Mouse (Mus musculus) liver, adult 2 months (tissue): ENCODE results near the gene Ldb1. TPM values are rescaled to one million over a fixed set of nuclear protein-coding genes. Genes with fewer than 3 reads are reported as not detected.

ENCODE experiments used
- DNase-seq: peaks from one replicate; pipeline ENCODE4 v3.0.0-alpha.2; 2011; ENCODE audit warnings: low read depth, low spot score; ENCODE audit errors: extremely low read depth
- H3K27ac ChIP-seq: fragments of 200-500 bp; replicated peaks from 2 replicates; pipeline ENCODE4 v1.5.1; 2012; ENCODE audit warnings: low read depth, mild to moderate bottlenecking, control low read depth, inconsistent platforms, low read length; ENCODE audit not compliant: insufficient read depth
- H3K27me3 ChIP-seq: fragments of 200-500 bp; 2 replicates; pipeline ENCODE4 v1.6.1; 2012; ENCODE audit warnings: mild to moderate bottlenecking, moderate library complexity, low read length, inconsistent platforms; ENCODE audit not compliant: control insufficient read depth, insufficient read depth
- H3K36me3 ChIP-seq: fragments of 200-500 bp; 2 replicates; pipeline ENCODE4 v1.6.1; 2012; ENCODE audit warnings: low read length, inconsistent platforms; ENCODE audit not compliant: control insufficient read depth, insufficient read depth
- H3K4me1 ChIP-seq: fragments of 200-500 bp; 2 replicates; pipeline ENCODE4 v1.6.1; 2011; ENCODE audit warnings: low read length; ENCODE audit not compliant: control insufficient read depth, insufficient read depth
- H3K4me3 ChIP-seq: fragments of 200-500 bp; 2 replicates; pipeline ENCODE4 v1.5.1; 2011; ENCODE audit warnings: low read depth, mild to moderate bottlenecking, control low read depth, low read length, moderate library complexity; ENCODE audit not compliant: insufficient read depth
- H3K79me2 ChIP-seq: fragments of 200-500 bp; 2 replicates; pipeline ENCODE4 v1.6.1; 2012; ENCODE audit warnings: inconsistent platforms, mild to moderate bottlenecking, low read length, moderate library complexity; ENCODE audit not compliant: control insufficient read depth, insufficient read depth
- H3K9ac ChIP-seq: fragments of 200-500 bp; 2 replicates; pipeline ENCODE4 v1.6.1; 2012; ENCODE audit warnings: low read depth, mild to moderate bottlenecking, control low read depth, inconsistent platforms, low read length
- CTCF ChIP-seq: fragments of 200-500 bp; IDR thresholded peaks from 2 replicates; pipeline ENCODE4 v1.5.1; 2011; ENCODE audit warnings: low read depth, low read length, control low read depth
- POLR2A ChIP-seq: fragments of 200-500 bp; IDR thresholded peaks from 2 replicates; pipeline ENCODE4 v1.6.1; 2011; ENCODE audit warnings: low read length, control low read depth; ENCODE audit not compliant: insufficient read depth; ENCODE audit errors: extremely low read depth
- WGBS: fragments of 180-500 bp; shearing (Covaris S2); methylation state at CpG from one replicate; pipeline ENCODE4 v1.1.7; 2018; 5-methylcytosine and 5-hydroxymethylcytosine counted together
- polyA plus RNA-seq: library from polyadenylated mRNA; depleted of rRNA; stranded (reverse); fragments of >200 nt; gene quantifications from 2 replicates; pipeline ENCODE4 v1.2.3, GENCODE M21; 2012
- total RNA-seq: library from RNA; depleted of rRNA; stranded (reverse); fragments of >200 nt; gene quantifications from 2 replicates; pipeline ENCODE4 v1.2.3, GENCODE M21; 2014

The Ldb1 gene
- total and polyA plus RNA-seq, 2 experiments = 14.9 to 42.1 TPM

- Histone ChIP-seq H3K4me1 (peaks cover 22% of the 10 kb centered on the region), H3K9ac (no peak overlapping the region), H3K79me2 (peaks cover 19% of the 10 kb centered on the region; the same call in 1 of the 2 replicates), H3K27ac (no peak overlapping the region), H3K4me3 (no peak overlapping the region), H3K36me3 (no peaks in the 10 kb centered on the region), H3K27me3 (no peaks in the 10 kb centered on the region)
- TF ChIP-seq CTCF (no peak), POLR2A (no peak)
- DNase-seq = peak; percentile 46
- WGBS = 44% methylated on average over 7 of the region's 7 CpGs
These were observed 1.6 kb downstream of the Ldb1 start for GRCm38 (mm10) chr19:46043380-46043779.

- TF ChIP-seq POLR2A (no peak), CTCF (no peak)
- Histone ChIP-seq H3K79me2 (peaks cover 22% of the 10 kb centered on the region; the same call in 1 of the 2 replicates), H3K27ac (no peak overlapping the region; the same call in 1 of the 2 replicates), H3K27me3 (no peaks in the 10 kb centered on the region), H3K4me1 (peaks cover 22% of the 10 kb centered on the region), H3K36me3 (no peaks in the 10 kb centered on the region), H3K9ac (peak overlapping the region; percentile 40; the same call in 1 of the 2 replicates), H3K4me3 (peak overlapping the region; percentile 1; the same call in 1 of the 2 replicates)
- DNase-seq = no peak
- WGBS = 16% methylated on average over 6 of the region's 6 CpGs
These were observed 2.5 kb downstream of the Ldb1 start for GRCm38 (mm10) chr19:46042476-46043011.

GRCm38 (mm10) chr19:46041933-46042475 lies 3.0 kb downstream of the Ldb1 start:
- H3K27ac ChIP-seq = no peak overlapping the region
- peaks cover 22% of the 10 kb centered on the region; the same call in 1 of the 2 replicates for H3K79me2 ChIP-seq
- DNase-seq = no peak
- no peak for TF ChIP-seq CTCF
- TF ChIP-seq POLR2A = no peak
- WGBS = 4% methylated on average over 12 of the region's 14 CpGs
- no peaks in the 10 kb centered on the region for H3K36me3 ChIP-seq
- peaks cover 22% of the 10 kb centered on the region for H3K4me1 ChIP-seq
- H3K4me3 ChIP-seq = peak overlapping the region; percentile 1; the same call in 1 of the 2 replicates
- H3K9ac ChIP-seq = peak overlapping the region; percentile 40; the same call in 1 of the 2 replicates
- H3K27me3 ChIP-seq = no peaks in the 10 kb centered on the region

GRCm38 (mm10) chr19:46041299-46041932 lies 3.6 kb downstream of the Ldb1 start:
- Histone ChIP-seq H3K27me3 (no peaks in the 10 kb centered on the region), H3K36me3 (no peaks in the 10 kb centered on the region), H3K4me3 (no peak overlapping the region), H3K9ac (no peak overlapping the region), H3K4me1 (peaks cover 22% of the 10 kb centered on the region), H3K79me2 (peaks cover 22% of the 10 kb centered on the region; the same call in 1 of the 2 replicates), H3K27ac (no peak overlapping the region)
- TF ChIP-seq CTCF (no peak), POLR2A (no peak)
- WGBS = 35% methylated on average over 7 of the region's 7 CpGs
- no peak for DNase-seq

- no peak for DNase-seq
- 63% methylated on average over 14 of the region's 14 CpGs for WGBS
- no peak for TF ChIP-seq POLR2A
- no peak for TF ChIP-seq CTCF
- Histone ChIP-seq H3K79me2 (peaks cover 22% of the 10 kb centered on the region; the same call in 1 of the 2 replicates), H3K4me3 (no peak overlapping the region), H3K4me1 (peaks cover 22% of the 10 kb centered on the region), H3K36me3 (peaks cover 5% of the 10 kb centered on the region; the same call in 1 of the 2 replicates), H3K27ac (peak overlapping the region; percentile 68), H3K9ac (peak overlapping the region; percentile 11; the same call in 1 of the 2 replicates), H3K27me3 (no peaks in the 10 kb centered on the region)
These were observed 4.7 kb downstream of the Ldb1 start for GRCm38 (mm10) chr19:46040149-46040902.
